Mouse (Mus musculus): ENCODE results near the gene Crim1.

DNA sequence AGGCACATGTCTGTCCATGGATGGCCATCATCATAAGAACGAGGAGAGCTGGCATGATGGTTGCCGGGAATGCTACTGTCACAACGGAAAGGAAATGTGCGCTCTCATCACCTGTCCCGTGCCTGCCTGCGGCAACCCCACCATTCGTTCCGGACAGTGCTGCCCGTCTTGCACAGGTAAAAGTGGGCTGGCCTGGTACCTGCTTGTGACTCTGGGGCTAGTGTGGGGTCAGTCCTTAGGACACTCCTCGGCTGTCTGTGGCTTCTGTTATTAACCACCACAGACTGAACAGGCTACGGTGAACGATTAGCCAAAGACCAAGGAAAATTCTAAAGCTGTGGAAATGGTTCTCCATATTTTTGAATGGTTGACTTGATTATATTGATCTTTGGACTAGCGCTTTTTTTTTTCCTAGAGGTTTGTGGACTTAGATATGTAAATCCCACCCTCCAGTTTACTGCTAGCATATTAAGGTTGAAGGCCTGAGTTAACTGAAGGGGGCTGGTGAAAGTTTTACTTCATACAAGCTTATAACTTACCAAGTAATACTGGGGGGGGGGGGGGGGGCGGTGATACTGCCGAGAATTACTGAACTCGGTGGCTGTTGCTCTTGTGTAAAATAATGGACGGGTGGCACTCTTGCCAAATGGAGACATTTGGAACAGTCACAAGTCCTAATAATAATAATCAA is 147.2 kb downstream of the Crim1 start:
- TF ChIP-seq GATA1 (IDR thresholded peaks at IDR 0.05; ENCODE audit: borderline replicate concordance, low read length), result no peak
- no peak for TF ChIP-seq FLI1 (IDR thresholded peaks at IDR 0.05; ENCODE audit: low read length)
